Mouse (Mus musculus): ENCODE measurements around the gene Lce1a1.
"Not testable (repeated sequence)": the region's sequence is repeated elsewhere in the genome, so short reads cannot be mapped to it uniquely, and the experiment has no call there.

The Lce1a1 gene

DNA sequence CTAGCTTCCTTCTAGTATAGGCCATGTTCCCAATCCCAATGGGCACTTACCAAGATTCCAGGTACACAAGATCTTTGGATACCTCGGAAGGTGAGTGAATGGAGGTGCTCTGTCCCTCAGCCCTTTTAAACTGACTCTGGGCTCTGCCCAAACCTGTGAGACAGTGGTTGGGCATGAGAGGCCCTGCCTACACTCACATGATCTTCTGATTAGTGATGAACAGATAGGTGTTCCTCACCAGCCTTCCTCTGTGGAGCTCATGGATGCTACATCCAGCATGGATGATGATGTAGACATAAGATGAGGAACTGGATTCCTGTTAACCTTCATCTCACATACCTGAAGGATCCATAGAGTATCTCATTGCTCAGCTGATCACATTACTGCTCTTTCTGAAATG, at the start of gene Lce1a1:
TSS of gene Lce1a1 (minus strand) at position 101 of the 400 bp plus-strand sequence.
- DNase-seq (ENCODE audit: low spot score) = no peak

DNA sequence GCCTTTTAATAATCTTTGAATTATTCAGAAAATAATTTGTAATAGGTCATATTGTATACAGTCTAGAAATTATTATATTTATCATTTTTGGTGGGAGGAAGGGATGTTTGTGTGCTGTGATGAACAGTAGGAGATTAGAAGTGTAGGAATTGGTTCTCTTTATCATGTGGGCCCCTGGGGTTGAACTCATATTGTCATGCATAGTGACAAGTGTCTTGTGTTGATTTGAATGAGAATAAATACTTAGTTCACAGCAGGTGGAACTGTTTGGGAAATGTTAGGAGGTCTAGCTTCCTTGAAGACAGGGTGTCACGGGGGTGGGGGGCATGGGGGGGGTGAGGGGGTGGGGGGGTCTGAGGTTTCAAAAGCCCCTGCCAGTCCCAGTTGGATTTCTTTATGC, 46.5 kb upstream of the Lce1a1 start:
- no peak for DNase-seq (ENCODE audit: low spot score)

DNA sequence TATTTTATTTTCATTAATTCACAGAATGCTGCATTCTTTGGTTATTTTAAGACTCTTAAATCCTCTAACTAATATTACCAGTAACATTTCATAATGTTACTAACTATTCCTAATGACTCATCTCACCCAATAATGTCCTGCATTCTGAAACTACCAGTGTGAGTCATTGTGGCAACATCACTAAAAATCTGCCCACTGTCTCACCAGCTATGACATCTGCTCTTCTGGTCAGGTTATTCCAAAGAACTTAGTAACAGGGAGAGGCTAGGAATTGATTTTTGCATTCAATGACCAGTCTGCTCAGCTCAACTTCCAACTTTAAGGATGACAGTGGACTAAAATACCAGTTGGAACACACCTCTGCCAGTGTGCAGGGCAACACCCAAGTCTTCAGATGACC, 43.6 kb upstream of the Lce1a1 start:
- DNase-seq (ENCODE audit: low spot score) = no peak

DNA sequence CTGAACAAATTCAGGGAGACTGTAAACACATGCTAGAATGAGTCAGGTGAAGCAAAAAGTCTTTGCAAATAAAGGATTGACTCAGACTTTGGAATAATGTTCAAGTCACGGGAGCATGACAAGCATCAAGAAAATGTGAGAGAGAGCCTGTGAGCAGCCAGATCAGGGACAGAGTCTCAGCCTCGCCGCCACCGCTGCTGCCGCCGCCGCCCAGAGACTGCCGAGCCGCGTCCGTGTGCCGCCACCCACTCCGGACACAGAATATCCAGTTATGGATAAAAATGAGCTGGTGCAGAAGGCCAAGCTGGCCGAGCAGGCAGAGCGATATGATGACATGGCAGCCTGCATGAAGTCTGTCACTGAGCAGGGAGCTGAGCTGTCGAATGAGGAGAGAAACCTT, 41.0 kb upstream of the Lce1a1 start:
- not testable (repeated sequence) for DNase-seq (ENCODE audit: low spot score)

DNA sequence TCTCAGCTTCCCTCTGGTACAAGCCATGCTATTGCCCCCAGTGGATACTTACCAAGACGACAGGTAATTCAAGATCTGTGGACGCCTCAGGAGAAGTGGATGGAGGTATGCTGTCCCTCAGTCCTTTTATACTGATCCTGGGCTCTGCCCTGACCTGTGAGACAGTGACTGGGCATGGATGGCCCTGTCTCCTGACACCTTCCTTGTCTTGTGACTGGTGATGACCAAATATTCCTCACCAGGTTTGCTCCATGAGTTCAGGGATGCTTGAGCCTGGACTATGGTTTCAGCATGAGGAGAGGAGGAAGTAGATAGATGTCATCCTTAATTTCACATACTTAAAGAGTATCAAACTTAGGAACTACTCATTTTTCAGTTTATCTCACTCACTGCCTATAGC, 39.0 kb upstream of the Lce1a1 start, which contains the start of gene Lce1d:
TSS of gene Lce1d (minus strand) at position 101 of the 400 bp plus-strand sequence.
- no peak for DNase-seq (ENCODE audit: low spot score)

DNA sequence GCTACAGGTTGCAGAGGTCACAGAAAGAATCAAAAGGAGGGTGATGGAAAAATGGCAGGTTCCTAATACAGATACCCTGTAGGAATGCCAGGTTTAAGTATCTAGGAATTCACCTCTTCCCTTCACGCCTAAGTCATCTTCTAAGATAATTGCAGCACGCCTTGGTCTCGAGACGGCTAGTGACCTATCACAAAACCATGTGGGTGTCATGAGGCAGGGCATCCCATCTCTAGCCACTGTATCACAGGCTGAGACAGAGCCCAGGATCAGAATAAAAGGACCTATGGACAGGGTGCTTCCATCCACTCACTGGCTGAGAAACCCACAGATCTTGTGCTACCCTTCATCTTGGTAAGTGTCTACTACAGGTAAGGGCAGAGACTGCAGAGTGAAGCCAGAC, 30.8 kb upstream of the Lce1a1 start, which contains the start of gene Lce1c:
TSS of gene Lce1c (plus strand) at position 301 of the 400 bp plus-strand sequence.
- DNase-seq (ENCODE audit: low spot score) = no peak

DNA sequence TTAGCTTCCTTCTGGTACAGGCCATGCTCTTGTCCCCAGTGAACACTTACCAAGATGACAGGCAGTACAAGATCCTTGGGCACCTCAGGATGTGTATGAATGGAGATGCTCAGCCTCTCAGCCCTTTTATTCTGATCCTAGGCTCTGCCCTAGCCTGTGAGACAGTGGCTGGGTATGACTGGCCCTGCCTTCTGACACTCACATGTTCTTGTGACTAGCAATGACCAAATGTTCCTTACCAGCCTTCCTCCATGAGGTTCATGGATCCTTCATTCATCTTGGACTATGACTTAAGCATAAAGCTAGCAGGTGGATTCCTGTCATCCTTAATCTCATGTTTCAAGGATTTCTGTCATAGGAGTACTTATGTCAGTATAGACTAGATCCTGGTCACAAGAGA, 22.1 kb upstream of the Lce1a1 start, which contains the start of gene Lce1a2:
TSS of gene Lce1a2 (minus strand) at position 101 of the 400 bp plus-strand sequence.
- no peak for DNase-seq (ENCODE audit: low spot score)

DNA sequence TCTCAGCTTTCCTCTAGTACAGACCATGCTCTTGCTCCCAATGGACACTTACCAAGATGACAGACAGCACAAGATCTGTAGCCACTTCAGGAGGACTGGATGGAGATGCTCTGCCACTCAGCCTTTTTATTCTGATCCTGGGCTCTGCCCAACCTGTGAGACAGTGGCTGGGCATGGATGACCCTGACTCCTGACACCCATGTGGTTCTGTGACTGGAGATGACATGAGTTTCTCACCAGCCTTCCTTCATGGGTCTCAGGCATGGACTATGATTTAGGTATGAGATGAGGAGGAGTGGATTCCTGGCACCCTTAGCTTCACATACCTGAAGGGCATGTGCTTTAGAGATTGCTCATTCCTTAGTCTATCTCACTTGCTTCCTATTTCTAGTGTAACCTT, 8.7 kb upstream of the Lce1a1 start, which contains the start of gene Lce1b:
TSS of gene Lce1b (minus strand) at position 101 of the 400 bp plus-strand sequence.
- DNase-seq (ENCODE audit: low spot score) = no peak

DNA sequence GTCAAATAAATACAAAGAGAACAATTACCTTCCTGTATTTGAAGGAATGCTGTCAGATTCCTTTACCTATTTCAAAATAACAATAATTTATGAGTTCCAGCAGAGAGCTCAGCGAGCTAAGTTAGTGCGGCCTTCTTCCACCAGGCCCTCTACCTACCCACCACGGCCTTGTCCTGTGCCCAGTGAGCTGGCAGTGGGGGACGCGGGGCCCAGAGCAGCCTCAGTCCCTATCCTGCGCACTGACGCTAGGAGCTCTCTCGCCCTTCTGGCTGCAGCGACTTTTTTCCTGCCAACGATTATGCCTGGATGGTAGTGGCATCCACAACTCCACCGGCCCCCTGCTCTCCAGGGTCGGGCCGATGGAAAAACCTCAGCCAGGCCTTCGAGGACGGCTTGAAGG, 8.3 kb downstream of the Lce1a1 start:
- no peak for DNase-seq (ENCODE audit: low spot score)

DNA sequence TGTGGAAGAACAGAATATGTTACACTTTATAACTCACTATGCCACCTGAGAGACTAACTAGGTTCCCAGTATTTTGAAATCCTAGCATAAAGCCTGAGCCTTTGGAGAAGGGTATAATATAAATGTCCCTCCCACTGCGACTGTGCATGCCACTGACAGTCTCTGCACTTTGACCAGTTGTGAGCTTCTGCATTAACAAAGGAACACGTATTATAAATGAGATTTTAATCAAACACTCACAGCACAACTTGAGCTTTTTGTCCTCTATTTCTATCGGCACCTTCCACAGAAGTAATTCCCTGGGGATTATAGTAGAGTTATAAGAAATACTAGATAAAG, 9.5 kb downstream of the Lce1a1 start:
- DNase-seq (ENCODE audit: low spot score) = no peak

DNA sequence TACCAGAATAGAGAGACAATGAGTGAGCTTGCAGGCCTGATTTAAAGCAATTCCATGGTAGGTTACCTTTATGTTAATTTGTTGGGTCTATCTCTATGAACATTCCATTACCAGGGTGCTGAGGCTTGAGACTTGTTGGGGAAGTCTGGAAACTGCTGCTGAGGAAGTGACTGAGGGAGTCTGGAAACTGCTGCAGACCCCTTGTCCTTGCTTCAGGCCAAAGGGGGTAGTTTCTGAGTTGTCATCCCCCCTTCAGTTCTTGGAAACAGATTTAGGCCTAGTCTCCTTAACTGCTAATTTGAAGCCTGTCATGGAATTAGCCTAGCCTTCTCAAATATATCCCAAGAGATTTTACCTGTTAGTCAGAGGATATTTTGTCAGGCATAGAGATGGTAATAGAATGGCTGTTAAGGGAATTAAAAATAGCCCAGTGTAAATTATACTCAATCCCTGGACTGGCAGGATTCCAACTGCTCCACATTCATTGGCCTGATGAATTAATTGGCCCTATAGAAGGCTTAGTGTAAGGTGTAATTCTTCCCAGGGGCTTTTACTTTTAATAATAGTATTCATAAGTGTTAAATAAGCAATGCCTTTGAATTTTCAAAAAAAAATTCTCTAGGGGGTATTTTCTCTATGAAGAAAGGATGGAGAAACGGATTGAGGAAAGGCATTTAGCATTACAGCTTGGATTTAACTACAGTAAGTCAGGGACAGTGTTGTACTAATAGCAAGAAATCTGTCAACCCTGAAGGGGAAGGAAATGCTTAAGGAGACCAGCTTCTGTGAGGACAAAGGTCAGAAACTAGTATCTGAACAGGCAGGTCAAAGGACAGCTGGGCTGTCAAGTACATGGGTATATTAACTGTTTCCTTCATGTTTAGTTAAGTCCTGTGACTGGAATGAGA, 10.1 kb downstream of the Lce1a1 start:
- DNase-seq (ENCODE audit: low spot score) = no peak

DNA sequence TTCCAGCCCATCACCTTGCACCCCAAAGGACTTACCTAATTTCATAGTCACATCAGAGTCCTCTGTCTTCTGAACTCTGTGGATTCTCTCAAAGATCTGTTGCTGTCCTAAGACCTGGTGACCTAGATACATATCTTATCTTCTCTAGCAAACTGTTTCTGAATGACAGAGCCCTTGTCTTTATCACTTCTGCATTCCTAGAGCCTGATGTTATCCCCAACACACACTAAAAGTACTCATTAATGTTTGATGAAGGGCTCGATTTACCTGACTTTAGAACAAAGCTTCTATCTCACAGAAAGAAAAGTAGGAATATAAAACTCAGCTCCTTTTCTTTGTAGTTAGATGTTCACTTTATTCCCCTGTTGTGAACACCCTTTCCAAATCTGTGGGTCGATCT, 26.5 kb downstream of the Lce1a1 start, which contains the start of gene Lce6a:
TSS of gene Lce6a (minus strand) at position 101 of the 400 bp plus-strand sequence.
- DNase-seq (ENCODE audit: low spot score) = no peak

DNA sequence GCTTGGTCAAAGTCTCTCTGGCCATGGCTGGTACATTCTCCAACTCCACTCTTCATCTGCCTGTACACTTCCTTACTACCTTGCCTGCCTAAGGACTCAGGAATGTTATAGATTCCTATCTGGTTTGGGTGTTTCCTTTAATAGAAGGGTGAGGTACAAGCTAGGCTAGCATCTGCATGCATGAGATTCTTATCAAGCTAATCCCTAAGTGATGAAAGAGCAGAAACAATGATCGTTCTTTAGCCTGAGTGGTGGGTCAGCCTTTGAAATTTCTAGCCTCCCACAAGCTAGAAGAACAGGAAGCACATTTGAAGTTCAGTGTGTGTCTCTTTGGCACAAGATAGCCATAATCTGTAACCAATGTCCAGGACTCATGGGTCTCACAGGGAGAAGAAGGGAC, 38.3 kb downstream of the Lce1a1 start:
- no peak for DNase-seq (ENCODE audit: low spot score)

DNA sequence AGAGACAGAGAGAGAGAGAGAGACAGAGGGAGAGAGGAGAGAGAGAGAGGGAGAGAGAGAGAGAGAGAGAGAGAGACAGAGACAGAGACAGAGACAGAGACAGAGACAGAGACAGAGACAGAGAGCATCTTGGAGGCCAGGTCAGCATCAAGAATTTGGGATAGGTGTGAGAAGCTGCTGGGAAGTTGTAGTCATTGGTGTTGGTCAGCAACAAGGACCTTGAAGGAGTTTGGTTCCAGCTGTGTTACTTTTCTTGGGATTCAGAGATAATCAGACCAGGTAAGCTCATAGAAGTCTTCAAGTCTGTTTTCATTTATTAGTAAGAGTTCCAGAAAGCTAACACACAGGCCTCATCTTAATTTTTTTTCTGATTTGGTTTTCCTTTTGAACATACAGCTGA, 40.7 kb downstream of the Lce1a1 start, which contains the start of gene 2210017I01Rik:
TSS of gene 2210017I01Rik (minus strand) at position 101 of the 400 bp plus-strand sequence.
- DNase-seq (ENCODE audit: low spot score) = no peak

DNA sequence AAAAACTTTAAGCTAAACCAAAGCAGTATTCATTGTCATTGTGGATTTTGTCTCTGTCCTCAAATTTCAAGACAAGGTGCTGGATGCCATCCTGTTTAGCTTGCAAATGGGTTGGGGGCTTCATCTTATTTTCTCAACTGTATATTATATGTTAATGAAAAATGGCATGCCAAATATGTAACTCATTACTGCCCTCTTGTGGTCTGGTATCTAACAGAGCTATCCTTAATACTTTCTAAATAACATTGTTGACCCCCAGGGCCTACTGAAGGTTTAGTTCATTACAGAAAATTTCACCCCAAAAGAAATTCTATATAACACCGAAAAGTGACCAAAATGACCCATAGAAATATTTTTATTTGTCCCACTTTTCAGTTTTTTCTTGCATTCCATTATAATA, 45.9 kb downstream of the Lce1a1 start:
- DNase-seq (ENCODE audit: low spot score) = peak; percentile 54

DNA sequence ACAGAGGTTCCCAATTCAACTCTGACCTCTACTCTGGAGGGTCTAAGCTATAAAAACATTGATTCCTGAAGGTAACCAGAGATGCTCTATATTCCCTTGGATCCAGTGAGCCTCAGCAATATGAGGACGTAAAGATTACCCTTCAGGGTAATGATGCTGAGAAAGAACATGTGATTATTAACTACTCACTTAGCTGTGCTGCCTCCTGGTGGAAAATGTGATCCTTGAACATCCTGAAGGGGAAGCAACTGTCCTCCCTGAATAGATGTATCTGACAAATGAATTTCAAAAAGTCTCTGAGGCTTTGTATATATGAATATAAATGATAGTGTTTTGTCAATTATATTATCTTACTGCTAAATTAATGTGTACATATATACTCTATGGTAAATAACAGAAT, 47.7 kb downstream of the Lce1a1 start:
- no peak for DNase-seq (ENCODE audit: low spot score)

DNA sequence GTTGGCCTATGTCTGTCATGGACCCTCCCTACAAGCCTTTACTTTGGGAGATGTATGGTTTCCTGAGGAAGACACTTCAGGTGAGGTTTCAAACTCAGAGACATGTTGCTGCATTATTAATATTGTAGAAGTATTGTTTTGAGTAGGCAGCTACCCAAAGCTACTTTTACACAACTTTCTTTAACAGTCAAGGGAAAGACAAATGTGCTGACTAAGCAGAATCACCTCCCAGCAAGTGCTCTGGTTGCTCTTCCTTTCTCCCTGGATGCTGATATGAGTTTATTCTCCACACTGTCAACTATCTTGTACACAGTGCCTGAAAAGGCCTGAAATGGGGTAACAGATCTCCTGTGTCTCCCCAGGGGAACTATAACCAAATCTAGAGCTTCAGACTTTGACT, 48.1 kb downstream of the Lce1a1 start:
- no peak for DNase-seq (ENCODE audit: low spot score)

DNA sequence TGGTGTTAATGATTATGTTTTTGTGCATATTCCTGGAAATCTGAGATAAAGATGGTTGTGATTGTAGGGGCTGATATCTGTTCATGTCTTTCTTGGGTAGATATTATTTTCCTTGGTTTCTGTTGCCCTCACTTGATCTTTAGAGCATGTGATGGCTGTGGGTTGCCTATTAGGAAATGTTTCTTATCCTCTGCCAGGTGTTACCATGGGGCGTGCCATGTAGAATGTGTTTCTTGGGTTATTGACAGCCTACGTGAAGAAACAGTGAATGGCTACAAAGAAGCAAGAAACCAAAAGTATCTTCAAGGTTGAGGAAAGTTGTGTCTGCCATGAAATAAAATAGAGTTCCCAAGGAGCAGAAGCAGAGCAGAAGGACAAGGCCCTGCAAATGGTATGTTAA, 49.7 kb downstream of the Lce1a1 start:
- no peak for DNase-seq (ENCODE audit: low spot score)

Measured in retina, embryonic 14.5 days (tissue).